Mouse (Mus musculus): ENCODE data around the gene Hmcn1.

DNA sequence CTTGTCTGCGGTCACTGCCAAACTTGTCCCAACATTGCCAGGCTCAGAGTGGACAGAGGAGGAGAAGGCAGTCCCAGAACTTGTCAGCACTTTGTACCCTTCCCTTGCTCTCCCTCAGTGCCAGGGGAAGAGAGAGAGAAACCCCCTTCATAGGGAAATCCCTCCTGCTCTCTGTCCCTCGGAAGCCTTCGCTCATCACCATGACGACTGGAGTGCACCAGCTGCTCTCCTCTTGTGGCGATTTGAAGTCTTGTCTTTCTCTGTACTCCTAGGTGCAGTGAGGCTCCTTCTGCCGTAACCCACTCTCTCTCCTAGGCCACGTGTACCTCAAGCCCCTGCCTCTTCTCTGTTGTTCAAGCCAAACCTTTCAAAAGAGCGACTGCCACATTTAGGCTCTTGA, 409.5 kb downstream of the Hmcn1 start:
- TF ChIP-seq GATA2 (IDR thresholded peaks at IDR 0.05; ENCODE audit: borderline replicate concordance, low read depth, low read length) (no peak), CTCF (IDR thresholded peaks at IDR 0.05; ENCODE audit: low read depth, low read length) (no peak)
